Comparison of ENCODE assay signal across 18 mouse cellular contexts in genomic region chr13:78121991-78122390, GRCm38 (mm10).
DNase-seq lines count a peak whose midpoint lies in the region; ATAC-seq lines count a peak whose summit lies in the region.
"Had no signal": no experiment of that assay in that cellular context is flagged by ENCODE, and none has a peak within 500 bp of the region (broad histone marks: within the 10 kb centered on the region; RNA-seq: fewer than 3 reads in every experiment).

No protein-coding gene starts in this region.

- no peak overlapping the region for H3K27ac ChIP-seq in lung, embryonic 16.5 days (ENCODE audit: low read length)
- H3K27ac ChIP-seq: embryonic facial prominence, embryonic 10.5 days; embryonic facial prominence, embryonic 12.5 days; forebrain, embryonic 13.5 days; forebrain, embryonic 15.5 days had no signal

- no peaks in the 10 kb centered on the region for H3K9me3 ChIP-seq in lung, embryonic 16.5 days (ENCODE audit: control insufficient read depth, low read length)
- H3K9me3 ChIP-seq: embryonic facial prominence, embryonic 10.5 days; embryonic facial prominence, embryonic 12.5 days; forebrain, embryonic 13.5 days; forebrain, embryonic 15.5 days had no signal

- H3K27me3 ChIP-seq in lung, embryonic 16.5 days (ENCODE audit: control insufficient read depth, insufficient read depth, low read depth, low read length), result no peaks in the 10 kb centered on the region
- H3K27me3 ChIP-seq: embryonic facial prominence, embryonic 12.5 days; forebrain, embryonic 13.5 days; forebrain, embryonic 15.5 days had no signal

- DNase-seq in lung, postnatal 14 days, result no peak
- peak; percentile 5 for DNase-seq in lung, postnatal 25 days (ENCODE audit: low spot score)
- DNase-seq in lung, postnatal 10 days, result no peak
- DNase-seq in adrenal gland, postnatal 14 days, result no peak
- DNase-seq: adrenal gland, adult 2 months; adrenal gland, postnatal 10 days; adrenal gland, postnatal 36 days; cerebellum, adult 11-12 months; cerebellum, adult 2 months; cerebellum, adult 9-10 months; cerebellum, postnatal 10 days; cerebellum, postnatal 25 days; forebrain, postnatal 0 days had no signal

- WGBS in lung, embryonic 16.5 days, result 62% methylated on average over 7 of the region's 7 CpGs

- H3K9ac ChIP-seq in lung, embryonic 16.5 days (ENCODE audit: low read length), result no peak overlapping the region
- H3K9ac ChIP-seq: embryonic facial prominence, embryonic 12.5 days; forebrain, embryonic 13.5 days; forebrain, embryonic 15.5 days; forebrain, postnatal 0 days had no signal

- no peaks in the 10 kb centered on the region for H3K36me3 ChIP-seq in lung, embryonic 16.5 days (ENCODE audit: control insufficient read depth, insufficient read depth, low read length)
- H3K36me3 ChIP-seq: embryonic facial prominence, embryonic 10.5 days; embryonic facial prominence, embryonic 12.5 days; forebrain, embryonic 15.5 days had no signal

- ATAC-seq in lung, embryonic 16.5 days (ENCODE audit: low read depth), result peak; percentile 74
- ATAC-seq: forebrain, embryonic 13.5 days; forebrain, embryonic 15.5 days; forebrain, postnatal 0 days had no signal

- no peak overlapping the region for H3K4me2 ChIP-seq in lung, embryonic 16.5 days (ENCODE audit: low read depth, low read length)
- H3K4me2 ChIP-seq: embryonic facial prominence, embryonic 12.5 days; forebrain, embryonic 13.5 days; forebrain, embryonic 15.5 days had no signal

- H3K4me3 ChIP-seq in lung, embryonic 16.5 days (ENCODE audit: low read length), result no peak overlapping the region
- H3K4me3 ChIP-seq: embryonic facial prominence, embryonic 10.5 days; embryonic facial prominence, embryonic 12.5 days; forebrain, embryonic 13.5 days; forebrain, embryonic 15.5 days had no signal

- no peaks in the 10 kb centered on the region for H3K4me1 ChIP-seq in lung, embryonic 16.5 days (replicated peaks; ENCODE audit: control insufficient read depth, insufficient read depth, low read length)
- H3K4me1 ChIP-seq: embryonic facial prominence, embryonic 10.5 days; embryonic facial prominence, embryonic 12.5 days; forebrain, embryonic 13.5 days; forebrain, embryonic 15.5 days had no signal
